Mouse (Mus musculus): ENCODE data around the gene Dchs2. TPM values are rescaled to one million over a fixed set of nuclear protein-coding genes. Genes with fewer than 3 reads are reported as not detected.

The Dchs2 gene
- total RNA-seq, 1 experiment = 0.22 TPM

DNA sequence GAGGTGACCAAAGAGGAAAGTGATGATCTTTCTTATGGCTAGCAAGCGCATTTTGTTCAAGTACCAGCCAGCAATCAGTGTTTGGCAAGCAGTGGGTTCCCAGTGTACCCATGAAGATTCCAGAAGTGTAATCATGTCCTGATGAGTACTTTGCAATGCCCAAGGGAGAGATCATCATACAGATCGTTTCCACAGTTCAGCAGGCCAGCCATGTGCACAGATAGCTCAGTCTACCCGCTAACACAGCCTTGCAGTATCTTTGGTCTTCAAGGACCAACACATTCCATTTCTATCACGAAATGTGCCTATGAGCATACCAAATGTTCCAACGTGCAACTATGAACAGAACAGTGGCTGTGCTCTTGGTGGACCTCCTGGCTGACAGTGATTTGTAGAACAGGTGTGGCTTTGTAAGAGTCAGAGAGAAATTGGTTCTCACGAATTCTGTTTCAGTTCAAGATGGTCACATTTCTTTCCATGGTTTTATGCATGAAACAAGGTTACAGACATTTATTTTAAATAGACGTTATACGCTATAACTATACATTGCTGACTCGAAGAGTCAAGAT, 240.8 kb downstream of the Dchs2 start:
- H3K27ac ChIP-seq (ENCODE audit: insufficient read depth, low read depth, low read length, poor library complexity, severe bottlenecking) = no peak overlapping the region
- H3K4me1 ChIP-seq (ENCODE audit: control insufficient read depth in 2 of 2, insufficient read depth in 2 of 2, low read length in 2 of 2, poor library complexity in 1 of 2) = no peaks in the 10 kb centered on the region
- H3K9me3 ChIP-seq (ENCODE audit: control insufficient read depth, insufficient read depth, low read depth, low read length) = no peaks in the 10 kb centered on the region
- TF ChIP-seq CHD2 (IDR thresholded peaks at IDR 0.05; ENCODE audit: low read depth, low read length) (no peak), ZC3H11A (IDR thresholded peaks at IDR 0.05; ENCODE audit: borderline replicate concordance, low read depth, low read length) (no peak), MAFK (IDR thresholded peaks at IDR 0.05; ENCODE audit: insufficient read depth, low read depth, low read length) (no peak), ZNF384 (IDR thresholded peaks at IDR 0.05; ENCODE audit: low read depth, low read length) (no peak), HCFC1 (IDR thresholded peaks at IDR 0.05; ENCODE audit: borderline replicate concordance, insufficient read depth, low read length) (no peak)
- H3K36me3 ChIP-seq (ENCODE audit: control insufficient read depth, insufficient read depth, low read length, poor library complexity, severe bottlenecking) = no peaks in the 10 kb centered on the region
- no peak overlapping the region for H3K4me3 ChIP-seq (ENCODE audit: insufficient read depth in 1 of 2, low read depth in 1 of 2, low read length in 2 of 2, poor library complexity in 1 of 2, severe bottlenecking in 1 of 2)
- H3K9ac ChIP-seq (ENCODE audit: insufficient read depth, low read depth, low read length, poor library complexity, severe bottlenecking) = no peak overlapping the region
- no peak for DNase-seq (ENCODE audit: low read depth, low spot score)
- in situ Hi-C loops (cut with MboI; ENCODE audit: low sequenced_read_pairs in 2 of 2, unreplicated experiment in 2 of 2) = no loop called here

DNA sequence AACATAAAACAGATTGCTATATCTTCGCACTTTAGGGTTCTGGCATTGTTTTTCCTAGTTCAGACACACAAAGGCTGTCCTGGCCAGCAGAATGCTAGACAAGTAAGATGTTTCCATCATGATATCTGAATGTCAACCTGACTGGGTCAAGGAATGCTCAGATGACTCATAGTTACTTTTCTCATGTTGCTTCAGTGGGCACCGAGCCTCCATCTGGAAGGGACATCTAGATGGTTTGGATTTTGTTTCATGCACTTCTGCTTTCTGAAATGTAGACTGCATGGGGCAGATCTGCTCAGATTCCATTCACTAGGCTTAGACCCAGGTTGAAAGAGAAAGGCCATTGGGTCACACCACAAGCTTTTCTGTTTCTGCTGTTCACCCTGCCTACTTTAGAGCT, 242.1 kb downstream of the Dchs2 start:
- Histone ChIP-seq H3K4me3 (ENCODE audit: insufficient read depth in 1 of 2, low read depth in 1 of 2, low read length in 2 of 2, poor library complexity in 1 of 2, severe bottlenecking in 1 of 2) (no peak overlapping the region), H3K36me3 (ENCODE audit: control insufficient read depth, insufficient read depth, low read length, poor library complexity, severe bottlenecking) (no peaks in the 10 kb centered on the region), H3K4me1 (ENCODE audit: control insufficient read depth in 2 of 2, insufficient read depth in 2 of 2, low read length in 2 of 2, poor library complexity in 1 of 2) (no peaks in the 10 kb centered on the region), H3K27ac (ENCODE audit: insufficient read depth, low read depth, low read length, poor library complexity, severe bottlenecking) (no peak overlapping the region), H3K9ac (ENCODE audit: insufficient read depth, low read depth, low read length, poor library complexity, severe bottlenecking) (no peak overlapping the region), H3K9me3 (ENCODE audit: control insufficient read depth, insufficient read depth, low read depth, low read length) (no peaks in the 10 kb centered on the region)
- no peak for TF ChIP-seq ZNF384 (IDR thresholded peaks at IDR 0.05; ENCODE audit: low read depth, low read length)
- in situ Hi-C loops (cut with MboI; ENCODE audit: low sequenced_read_pairs in 2 of 2, unreplicated experiment in 2 of 2) = no loop called here
- DNase-seq (ENCODE audit: low read depth, low spot score) = no peak

DNA sequence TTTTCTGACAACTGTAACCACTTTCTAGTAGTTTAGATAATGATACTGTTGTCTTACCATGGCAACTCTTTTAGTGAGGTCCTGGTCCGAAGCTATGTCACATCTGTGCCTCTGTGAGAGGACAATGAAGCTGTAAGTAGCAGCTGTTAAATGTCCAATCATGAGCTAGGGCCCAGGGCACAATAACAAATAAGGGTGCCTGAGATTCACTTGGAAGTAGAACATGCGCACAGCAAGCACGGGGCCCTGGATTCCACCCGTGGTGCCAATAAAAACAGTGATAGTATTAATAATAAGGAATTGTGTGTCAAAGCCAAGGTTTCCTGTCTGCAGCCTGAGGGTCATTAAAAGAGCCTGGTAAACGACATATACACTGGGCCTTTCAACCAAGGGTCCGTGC, 246.6 kb downstream of the Dchs2 start:
- H3K36me3 ChIP-seq (ENCODE audit: control insufficient read depth, insufficient read depth, low read length, poor library complexity, severe bottlenecking) = no peaks in the 10 kb centered on the region
- no peaks in the 10 kb centered on the region for H3K4me1 ChIP-seq (ENCODE audit: control insufficient read depth in 2 of 2, insufficient read depth in 2 of 2, low read length in 2 of 2, poor library complexity in 1 of 2)
- H3K9ac ChIP-seq (ENCODE audit: insufficient read depth, low read depth, low read length, poor library complexity, severe bottlenecking) = no peak overlapping the region
- H3K27ac ChIP-seq (ENCODE audit: insufficient read depth, low read depth, low read length, poor library complexity, severe bottlenecking) = no peak overlapping the region
- TF ChIP-seq HCFC1 (IDR thresholded peaks at IDR 0.05; ENCODE audit: borderline replicate concordance, insufficient read depth, low read length) = no peak
- TF ChIP-seq ZNF384 (IDR thresholded peaks at IDR 0.05; ENCODE audit: low read depth, low read length) = no peak
- TF ChIP-seq ZC3H11A (IDR thresholded peaks at IDR 0.05; ENCODE audit: borderline replicate concordance, low read depth, low read length) = no peak
- TF ChIP-seq MAFK (IDR thresholded peaks at IDR 0.05; ENCODE audit: insufficient read depth, low read depth, low read length) = no peak
- TF ChIP-seq CHD2 (IDR thresholded peaks at IDR 0.05; ENCODE audit: low read depth, low read length) = no peak
- no peak overlapping the region for H3K4me3 ChIP-seq (ENCODE audit: insufficient read depth in 1 of 2, low read depth in 1 of 2, low read length in 2 of 2, poor library complexity in 1 of 2, severe bottlenecking in 1 of 2)
- no peaks in the 10 kb centered on the region for H3K9me3 ChIP-seq (ENCODE audit: control insufficient read depth, insufficient read depth, low read depth, low read length)
- DNase-seq (ENCODE audit: low read depth, low spot score) = no peak
- in situ Hi-C loops (cut with MboI; ENCODE audit: low sequenced_read_pairs in 2 of 2, unreplicated experiment in 2 of 2) = no loop called here

DNA sequence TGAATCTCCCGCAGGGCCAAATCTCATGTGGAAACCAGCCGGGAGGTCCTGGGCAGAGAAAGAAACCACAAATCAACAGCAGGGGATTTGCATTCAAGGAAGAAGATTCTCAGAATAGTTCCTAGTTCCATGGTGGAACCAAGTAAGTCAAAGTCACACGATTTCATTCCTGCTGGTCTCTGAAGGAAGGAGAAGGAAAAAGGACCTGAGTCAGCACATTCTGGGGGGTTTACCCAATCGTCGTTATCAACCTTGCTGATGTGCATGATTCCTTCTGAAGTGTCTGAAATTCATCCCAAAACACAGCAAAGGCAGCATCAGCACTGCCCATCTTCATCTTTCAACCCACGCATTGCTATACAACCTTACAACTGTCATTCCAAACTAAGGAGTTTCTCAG, 249.1 kb downstream of the Dchs2 start:
- DNase-seq (ENCODE audit: low read depth, low spot score) = no peak
- Histone ChIP-seq H3K9me3 (ENCODE audit: control insufficient read depth, insufficient read depth, low read depth, low read length) (no peaks in the 10 kb centered on the region), H3K27ac (ENCODE audit: insufficient read depth, low read depth, low read length, poor library complexity, severe bottlenecking) (no peak overlapping the region), H3K9ac (ENCODE audit: insufficient read depth, low read depth, low read length, poor library complexity, severe bottlenecking) (no peak overlapping the region), H3K36me3 (ENCODE audit: control insufficient read depth, insufficient read depth, low read length, poor library complexity, severe bottlenecking) (no peaks in the 10 kb centered on the region), H3K4me1 (ENCODE audit: control insufficient read depth in 2 of 2, insufficient read depth in 2 of 2, low read length in 2 of 2, poor library complexity in 1 of 2) (no peaks in the 10 kb centered on the region), H3K4me3 (ENCODE audit: insufficient read depth in 1 of 2, low read depth in 1 of 2, low read length in 2 of 2, poor library complexity in 1 of 2, severe bottlenecking in 1 of 2) (no peak overlapping the region)
- TF ChIP-seq MAFK (IDR thresholded peaks at IDR 0.05; ENCODE audit: insufficient read depth, low read depth, low read length) (peak; percentile 97), CHD2 (IDR thresholded peaks at IDR 0.05; ENCODE audit: low read depth, low read length) (no peak), HCFC1 (IDR thresholded peaks at IDR 0.05; ENCODE audit: borderline replicate concordance, insufficient read depth, low read length) (no peak)
- in situ Hi-C loops (cut with MboI; ENCODE audit: low sequenced_read_pairs in 2 of 2, unreplicated experiment in 2 of 2) = no loop called here

Other genes starting within 250 kb of the Dchs2 start
- gene Lrat, start 224.0 kb upstream of the Dchs2 start, total RNA-seq (2012; rRNA removed) = 0.05 and 0.09 TPM in 2 replicates
- 0.45 and 0.48 TPM in 2 replicates for gene Fgg, start 120.2 kb upstream of the Dchs2 start, total RNA-seq (2012; rRNA removed)
- 0.11 TPM in 1 of 2 replicates, not detected in the other for gene Fga, start 101.9 kb upstream of the Dchs2 start, total RNA-seq (2012; rRNA removed)
- not detected in 2 replicates for gene Fgb, start 78.1 kb upstream of the Dchs2 start, total RNA-seq (2012; rRNA removed)
- 71.4 and 81.7 TPM in 2 replicates for gene Plrg1, start 72.4 kb upstream of the Dchs2 start, total RNA-seq (2012; rRNA removed)

Measured in ES-E14 (cell line).